Mouse (Mus musculus) cerebellum, adult 8-10 months (tissue): ENCODE measurements around the gene Papss2.

Experiments used
- DNase-seq: peaks from one replicate; pipeline ENCODE4 v3.0.0; 2022

Gene Papss2

DNA sequence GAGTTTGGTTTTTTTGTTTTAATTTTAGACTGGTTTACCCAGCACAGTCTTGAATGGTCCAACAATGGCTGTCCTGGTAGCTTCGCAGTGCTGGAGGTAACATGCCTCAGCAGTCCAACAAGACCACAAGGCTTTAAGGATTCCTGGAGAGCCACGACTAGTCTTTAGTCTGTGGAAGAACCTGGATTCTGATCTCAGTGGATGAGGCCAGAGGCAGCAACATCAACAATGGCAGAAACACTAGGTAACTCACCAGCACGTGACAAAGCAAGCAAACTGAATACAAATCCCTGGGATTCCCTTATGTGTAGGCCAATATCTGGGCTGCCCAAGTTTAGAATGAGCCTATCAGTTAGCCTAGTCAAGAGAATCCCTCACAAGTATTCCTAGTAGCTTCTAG is 117.9 kb downstream of the Papss2 start:
- no peak for DNase-seq

- DNase-seq: peak; percentile 82
Measured at GRCm38 (mm10) chr19:32715201-32715600, 119.6 kb downstream of the Papss2 start.

DNA sequence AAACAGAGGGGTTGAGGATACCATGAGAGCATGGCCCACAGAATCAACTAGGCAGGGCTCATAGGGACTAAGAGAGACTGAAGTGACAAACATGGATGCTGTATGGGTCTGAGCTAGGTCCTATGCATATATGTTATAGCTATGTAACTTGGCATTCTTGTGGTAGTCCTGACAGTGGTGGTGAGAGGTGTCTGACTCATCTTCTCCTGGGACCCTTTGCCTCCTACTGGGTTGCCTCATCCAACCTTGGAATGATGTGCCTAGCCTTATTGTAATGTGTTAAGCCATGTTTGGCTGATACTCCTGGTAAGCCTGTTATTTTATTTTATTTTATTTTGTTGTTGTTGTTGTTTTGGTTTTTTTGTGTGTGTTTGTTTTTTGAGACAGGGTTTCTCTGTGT is 120.1 kb downstream of the Papss2 start:
- DNase-seq: no peak
